Mouse (Mus musculus): Measurements from ENCODE around the gene Mcrip2. TPM values are rescaled to one million over a fixed set of nuclear protein-coding genes. Genes with fewer than 3 reads are reported as not detected.
A peak's percentile ranks its signal among the peaks of the same experiment; 100 is the strongest.

The Mcrip2 gene
- polyA plus RNA-seq, 1 experiment, result 52.1 TPM

- H3K27ac ChIP-seq (ENCODE audit: control insufficient read depth, insufficient read depth, low read length), result no peak overlapping the region
- no peak for TF ChIP-seq CTCF (IDR thresholded peaks at IDR 0.05; ENCODE audit: borderline replicate concordance, control insufficient read depth, extremely low read depth, insufficient read depth, low read length, poor library complexity)
- no peak for TF ChIP-seq POLR2A (IDR thresholded peaks at IDR 0.05; ENCODE audit: control insufficient read depth, extremely low read depth, insufficient read depth, low read length, poor library complexity)
- H3K4me1 ChIP-seq (replicated peaks; ENCODE audit: control insufficient read depth, insufficient read depth, low read length), result no peaks in the 10 kb centered on the region
- no peak for DNase-seq
- no peaks in the 10 kb centered on the region; the same call in 1 of the 2 replicates for H3K27me3 ChIP-seq (ENCODE audit: control insufficient read depth, insufficient read depth, low read length)
- WGBS, result 78% methylated on average over 4 of the region's 4 CpGs
- no peak overlapping the region for H3K4me3 ChIP-seq (ENCODE audit: control insufficient read depth, insufficient read depth, low read length)
- H3K36me3 ChIP-seq (ENCODE audit: control insufficient read depth, insufficient read depth, low read length), result no peaks in the 10 kb centered on the region
Observed at GRCm38 (mm10) chr17:25911816-25912215, 43.3 kb upstream of the Mcrip2 start.

GRCm38 (mm10) chr17:25907640-25908039 is 39.1 kb upstream of the Mcrip2 start:
- no peak for DNase-seq
- 96% methylated on average over 2 of the region's 2 CpGs for WGBS
- Histone ChIP-seq H3K36me3 (ENCODE audit: control insufficient read depth, insufficient read depth, low read length) (no peaks in the 10 kb centered on the region), H3K27ac (ENCODE audit: control insufficient read depth, insufficient read depth, low read length) (no peak overlapping the region), H3K4me1 (replicated peaks; ENCODE audit: control insufficient read depth, insufficient read depth, low read length) (no peaks in the 10 kb centered on the region), H3K27me3 (ENCODE audit: control insufficient read depth, insufficient read depth, low read length) (no peaks in the 10 kb centered on the region; the same call in 1 of the 2 replicates), H3K4me3 (ENCODE audit: control insufficient read depth, insufficient read depth, low read length) (no peak overlapping the region)
- no peak for TF ChIP-seq POLR2A (IDR thresholded peaks at IDR 0.05; ENCODE audit: control insufficient read depth, extremely low read depth, insufficient read depth, low read length, poor library complexity)
- no peak for TF ChIP-seq CTCF (IDR thresholded peaks at IDR 0.05; ENCODE audit: borderline replicate concordance, control insufficient read depth, extremely low read depth, insufficient read depth, low read length, poor library complexity)

- H3K4me3 ChIP-seq (ENCODE audit: control insufficient read depth, insufficient read depth, low read length), result no peak overlapping the region
- no peaks in the 10 kb centered on the region for H3K4me1 ChIP-seq (replicated peaks; ENCODE audit: control insufficient read depth, insufficient read depth, low read length)
- no peak for DNase-seq
- TF ChIP-seq POLR2A (IDR thresholded peaks at IDR 0.05; ENCODE audit: control insufficient read depth, extremely low read depth, insufficient read depth, low read length, poor library complexity), result no peak
- H3K36me3 ChIP-seq (ENCODE audit: control insufficient read depth, insufficient read depth, low read length), result no peaks in the 10 kb centered on the region
- WGBS, result 71% methylated on average over 3 of the region's 3 CpGs
- H3K27ac ChIP-seq (ENCODE audit: control insufficient read depth, insufficient read depth, low read length), result no peak overlapping the region
- H3K27me3 ChIP-seq (ENCODE audit: control insufficient read depth, insufficient read depth, low read length), result no peaks in the 10 kb centered on the region
Observed at GRCm38 (mm10) chr17:25903061-25903460, 34.5 kb upstream of the Mcrip2 start.

- Histone ChIP-seq H3K27ac (ENCODE audit: control insufficient read depth, insufficient read depth, low read length) (no peak overlapping the region), H3K27me3 (ENCODE audit: control insufficient read depth, insufficient read depth, low read length) (no peaks in the 10 kb centered on the region), H3K4me3 (ENCODE audit: control insufficient read depth, insufficient read depth, low read length) (no peak overlapping the region), H3K36me3 (ENCODE audit: control insufficient read depth, insufficient read depth, low read length) (no peaks in the 10 kb centered on the region), H3K4me1 (replicated peaks; ENCODE audit: control insufficient read depth, insufficient read depth, low read length) (no peaks in the 10 kb centered on the region)
- TF ChIP-seq CTCF (IDR thresholded peaks at IDR 0.05; ENCODE audit: borderline replicate concordance, control insufficient read depth, extremely low read depth, insufficient read depth, low read length, poor library complexity) (no peak), POLR2A (IDR thresholded peaks at IDR 0.05; ENCODE audit: control insufficient read depth, extremely low read depth, insufficient read depth, low read length, poor library complexity) (no peak)
- 100% methylated on average over 1 of the region's 1 CpGs for WGBS
- no peak for DNase-seq
Observed at GRCm38 (mm10) chr17:25900193-25900592, 31.6 kb upstream of the Mcrip2 start.

GRCm38 (mm10) chr17:25895891-25896290 is 27.3 kb upstream of the Mcrip2 start:
- H3K36me3 ChIP-seq (ENCODE audit: control insufficient read depth, insufficient read depth, low read length), result no peaks in the 10 kb centered on the region
- TF ChIP-seq CTCF (IDR thresholded peaks at IDR 0.05; ENCODE audit: borderline replicate concordance, control insufficient read depth, extremely low read depth, insufficient read depth, low read length, poor library complexity) (no peak), POLR2A (IDR thresholded peaks at IDR 0.05; ENCODE audit: control insufficient read depth, extremely low read depth, insufficient read depth, low read length, poor library complexity) (no peak)
- WGBS, result 89% methylated on average over 12 of the region's 12 CpGs
- no peak for DNase-seq
- H3K4me1 ChIP-seq (replicated peaks; ENCODE audit: control insufficient read depth, insufficient read depth, low read length), result no peaks in the 10 kb centered on the region
- no peaks in the 10 kb centered on the region for H3K27me3 ChIP-seq (ENCODE audit: control insufficient read depth, insufficient read depth, low read length)
- H3K4me3 ChIP-seq (ENCODE audit: control insufficient read depth, insufficient read depth, low read length), result no peak overlapping the region
- H3K27ac ChIP-seq (ENCODE audit: control insufficient read depth, insufficient read depth, low read length), result no peak overlapping the region

GRCm38 (mm10) chr17:25895415-25895814 is 26.9 kb upstream of the Mcrip2 start:
- DNase-seq, result no peak
- Histone ChIP-seq H3K27ac (ENCODE audit: control insufficient read depth, insufficient read depth, low read length) (no peak overlapping the region), H3K27me3 (ENCODE audit: control insufficient read depth, insufficient read depth, low read length) (no peaks in the 10 kb centered on the region), H3K4me3 (ENCODE audit: control insufficient read depth, insufficient read depth, low read length) (no peak overlapping the region), H3K4me1 (replicated peaks; ENCODE audit: control insufficient read depth, insufficient read depth, low read length) (no peaks in the 10 kb centered on the region), H3K36me3 (ENCODE audit: control insufficient read depth, insufficient read depth, low read length) (no peaks in the 10 kb centered on the region)
- 74% methylated on average over 2 of the region's 2 CpGs for WGBS
- TF ChIP-seq CTCF (IDR thresholded peaks at IDR 0.05; ENCODE audit: borderline replicate concordance, control insufficient read depth, extremely low read depth, insufficient read depth, low read length, poor library complexity) (no peak), POLR2A (IDR thresholded peaks at IDR 0.05; ENCODE audit: control insufficient read depth, extremely low read depth, insufficient read depth, low read length, poor library complexity) (no peak)

GRCm38 (mm10) chr17:25893975-25894617 is 25.5 kb upstream of the Mcrip2 start:
- peak; percentile 73 for DNase-seq
- TF ChIP-seq CTCF (IDR thresholded peaks at IDR 0.05; ENCODE audit: borderline replicate concordance, control insufficient read depth, extremely low read depth, insufficient read depth, low read length, poor library complexity) (peak; percentile 80; the same call in 1 of the 2 replicates), POLR2A (IDR thresholded peaks at IDR 0.05; ENCODE audit: control insufficient read depth, extremely low read depth, insufficient read depth, low read length, poor library complexity) (no peak)

More at GRCm38 (mm10) chr17:25893975-25894617, 25.5 kb upstream of the Mcrip2 start:
- 41% methylated on average over 2 of the region's 2 CpGs for WGBS
- no peaks in the 10 kb centered on the region for H3K27me3 ChIP-seq (ENCODE audit: control insufficient read depth, insufficient read depth, low read length)
- no peaks in the 10 kb centered on the region for H3K4me1 ChIP-seq (replicated peaks; ENCODE audit: control insufficient read depth, insufficient read depth, low read length)
- no peak overlapping the region for H3K27ac ChIP-seq (ENCODE audit: control insufficient read depth, insufficient read depth, low read length)
- no peaks in the 10 kb centered on the region for H3K36me3 ChIP-seq (ENCODE audit: control insufficient read depth, insufficient read depth, low read length)
- no peak overlapping the region for H3K4me3 ChIP-seq (ENCODE audit: control insufficient read depth, insufficient read depth, low read length)
